Mouse (Mus musculus) heart, postnatal 0 days (tissue): ENCODE measurements at regions not wholly inside any gene's neighbourhood (a gene's known extent, or its start where the extent isn't known, plus 50 kb on each side); places are given as distances from the start of the nearest gene placed in this dataset.

Experiments
- CTCF ChIP-seq: IDR thresholded peaks from 2 replicates; pipeline ENCODE4 v1.5.1; 2016; ENCODE audit warnings: antibody characterized with exemption, control low read depth, low read depth
- EP300 ChIP-seq: IDR thresholded peaks from 2 replicates; pipeline ENCODE4 v1.6.1; 2016; ENCODE audit warnings: antibody characterized with exemption, low read depth

DNA sequence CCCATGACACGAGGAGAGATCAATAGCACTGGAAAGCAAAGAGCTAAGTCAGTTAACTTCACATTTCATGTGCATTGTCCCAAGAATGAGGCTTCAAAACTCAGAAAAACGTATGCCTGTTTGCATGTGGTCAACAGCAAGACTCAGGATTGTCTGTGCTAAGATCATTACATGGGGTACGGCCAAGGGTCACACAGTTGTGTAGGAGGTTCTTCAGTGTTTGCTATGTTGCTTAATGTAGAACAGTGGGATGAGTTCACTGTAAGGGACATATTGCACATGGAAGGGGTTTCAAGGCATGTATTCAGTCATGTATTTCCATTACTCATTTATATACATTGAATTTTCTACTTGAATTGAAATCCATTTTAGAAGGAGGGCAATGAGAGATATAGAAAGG, 248.6 kb upstream of the Pbx1 start:
- TF ChIP-seq CTCF = no peak
- no peak for TF ChIP-seq EP300
